Mouse (Mus musculus) adrenal gland, postnatal 4 days (tissue): ENCODE results near the gene Immt. TPM values are rescaled to one million over a fixed set of nuclear protein-coding genes. Genes with fewer than 3 reads are reported as not detected.
"Not testable (repeated sequence)": the region's sequence is repeated elsewhere in the genome, so short reads cannot be mapped to it uniquely, and the experiment has no call there.

ENCODE experiments used
- DNase-seq, 2 experiments: peaks; one replicate each; pipeline ENCODE4 v3.0.0; 2021 to 2022; ENCODE audit warnings: low spot score in 2 of 2, mixed read lengths in 2 of 2
- total RNA-seq, 2 experiments: library from RNA; stranded (reverse); gene quantifications; 2 replicates each; pipeline ENCODE4 v1.2.3; 2021

Gene Immt
- total RNA-seq, 2 experiments from 2014 or later: 252 to 253 TPM

- no peak for DNase-seq
Measured at GRCm38 (mm10) chr6:71840597-71841290, 9.6 kb downstream of the Immt start.

- not testable (repeated sequence) for DNase-seq
Measured at GRCm38 (mm10) chr6:71846906-71847305, 15.8 kb downstream of the Immt start.

- DNase-seq: no peak
Measured at GRCm38 (mm10) chr6:71867751-71868150, 36.6 kb downstream of the Immt start.

GRCm38 (mm10) chr6:71868809-71869208 lies 37.7 kb downstream of the Immt start:
- no peak for DNase-seq

GRCm38 (mm10) chr6:71871396-71871795 lies 40.3 kb downstream of the Immt start:
- no peak for DNase-seq

GRCm38 (mm10) chr6:71877965-71878760 lies 47.0 kb downstream of the Immt start:
- no peak for DNase-seq

GRCm38 (mm10) chr6:71893263-71893662 lies 62.1 kb downstream of the Immt start:
- DNase-seq: no peak

GRCm38 (mm10) chr6:71907702-71908235 lies 76.6 kb downstream of the Immt start:
- DNase-seq: no peak

- DNase-seq: peak; percentile 85 to 86
Measured at GRCm38 (mm10) chr6:71908481-71909381, 77.6 kb downstream of the Immt start, which contains the start of the genes Ptcd3 and Polr1a. Gene Ptcd3, minus strand, starts transcription at chr6:71908750. Gene Polr1a, plus strand, starts transcription at chr6:71909053.

GRCm38 (mm10) chr6:71909384-71909783 lies 78.3 kb downstream of the Immt start:
- DNase-seq: no peak

- no peak for DNase-seq
Measured at GRCm38 (mm10) chr6:71909840-71910239, 78.7 kb downstream of the Immt start.

GRCm38 (mm10) chr6:71911686-71912450 lies 80.7 kb downstream of the Immt start:
- no peak for DNase-seq

GRCm38 (mm10) chr6:71920752-71921151 lies 89.6 kb downstream of the Immt start:
- no peak for DNase-seq

- not testable (repeated sequence) for DNase-seq
Measured at GRCm38 (mm10) chr6:71925233-71925632, 94.1 kb downstream of the Immt start.

Other genes starting within 250 kb of the Immt start
- gene Kdm3a, start 198.3 kb upstream of the Immt start, total RNA-seq: 10 to 100 TPM; 69.6 to 70.1 TPM
- 10 to 100 TPM; 22.3 to 24.4 TPM for gene Reep1, start 123.8 kb upstream of the Immt start, total RNA-seq
- 10 to 100 TPM; 37.4 to 38.2 TPM for gene Mrpl35, start 4.4 kb upstream of the Immt start, total RNA-seq
- gene Ptcd3, start 77.4 kb downstream of the Immt start, total RNA-seq: 100 to 1,000 TPM; 130 to 134 TPM
- gene Polr1a, start 77.7 kb downstream of the Immt start, total RNA-seq: 10 to 100 TPM; 79.4 to 82.1 TPM